In the genomic region with DNA sequence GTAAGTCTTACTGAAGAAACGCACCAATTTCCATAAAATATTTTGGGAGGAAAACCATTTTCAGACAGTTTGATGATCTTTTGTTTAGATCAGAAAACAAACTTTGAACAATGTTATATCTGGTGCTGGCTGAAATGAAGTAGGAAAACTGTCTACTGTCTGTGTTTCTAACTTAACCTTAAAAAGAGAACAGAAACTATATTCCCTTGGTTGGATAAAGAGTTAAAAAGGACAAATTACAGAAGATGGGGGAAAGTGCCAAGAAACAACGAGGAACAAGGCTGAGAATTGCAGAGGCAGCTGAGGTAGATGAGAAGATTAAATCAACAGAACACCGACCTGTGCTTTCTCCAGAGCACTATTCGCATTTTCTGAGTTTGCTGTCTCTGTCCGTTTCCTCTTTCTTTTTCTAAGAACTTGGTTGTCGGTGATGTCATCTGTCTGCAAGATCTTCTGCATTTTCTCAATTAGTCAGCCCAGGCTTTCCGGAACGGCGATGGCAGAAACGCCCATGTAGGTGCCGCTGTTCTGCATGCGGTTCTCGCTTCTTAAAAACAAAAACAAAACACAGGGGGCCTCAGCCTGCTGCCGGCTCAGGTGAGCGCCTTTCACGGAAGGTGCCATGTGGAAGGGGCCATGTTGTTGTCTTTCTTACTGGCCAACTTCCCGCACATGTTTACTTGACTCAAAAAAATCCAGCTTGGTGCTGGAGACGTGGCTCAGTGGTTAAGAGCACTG, we compare ENCODE assay signal across 8 mouse cellular contexts. TPM values are rescaled to one million over a fixed set of nuclear protein-coding genes. Genes with fewer than 3 reads are reported as not detected.
DNase-seq lines count a peak whose midpoint lies in the region; ATAC-seq and TF ChIP-seq lines count a peak whose summit lies in the region.

No protein-coding gene starts in this region.

- no peaks in the 10 kb centered on the region for H3K9me3 ChIP-seq in heart, embryonic 12.5 days (replicated peaks)
- no peaks in the 10 kb centered on the region for H3K9me3 ChIP-seq in lung, embryonic 15.5 days

- 13% methylated on average over 18 of the region's 18 CpGs for WGBS in heart, embryonic 12.5 days
- 11% methylated on average over 18 of the region's 18 CpGs for WGBS in lung, embryonic 15.5 days
- WGBS in spleen, adult 2 months = 4% methylated on average over 18 of the region's 18 CpGs

- peak; percentile 26 for DNase-seq in 3134 (ENCODE audit: extremely low read depth, insufficient read length, low spot score)
- peak; percentile 4 for DNase-seq in c-Kit-positive CD71-positive TER-119-positive erythroid progenitor cells, embryonic 14.5 days (ENCODE audit: low spot score)
- DNase-seq in kidney, postnatal 14 days = peak; percentile 29
- peak; percentile 46 to 67 for DNase-seq in spleen, adult 2 months (ENCODE audit: low read depth in 1 of 2, low spot score in 2 of 2)
- DNase-seq in retina, embryonic 14.5 days (ENCODE audit: low spot score) = no peak

- TF ChIP-seq CTCF in spleen, adult 2 months (IDR thresholded peaks at IDR 0.05; ENCODE audit: extremely low read depth, insufficient read depth, insufficient read length, insufficient replicate concordance) = no peak

- H3K36me3 ChIP-seq in heart, embryonic 12.5 days = no peaks in the 10 kb centered on the region
- no peaks in the 10 kb centered on the region for H3K36me3 ChIP-seq in lung, embryonic 15.5 days
- no peaks in the 10 kb centered on the region for H3K36me3 ChIP-seq in spleen, adult 2 months (ENCODE audit: control insufficient read depth, insufficient read depth, low read length)

- no peak overlapping the region for H3K27ac ChIP-seq in heart, embryonic 12.5 days (ENCODE audit: poor library complexity, severe bottlenecking)
- no peak overlapping the region for H3K27ac ChIP-seq in lung, embryonic 15.5 days
- peak overlapping the region; percentile 51 for H3K27ac ChIP-seq in spleen, adult 2 months (ENCODE audit: insufficient read depth, low read length)

- H3K4me1 ChIP-seq in heart, embryonic 12.5 days (replicated peaks) = no peaks in the 10 kb centered on the region
- H3K4me1 ChIP-seq in lung, embryonic 15.5 days = peaks cover 6% of the 10 kb centered on the region; the same call in 1 of the 2 replicates
- H3K4me1 ChIP-seq in spleen, adult 2 months (ENCODE audit: control insufficient read depth, insufficient read depth, insufficient read length) = no peaks in the 10 kb centered on the region

- H3K4me3 ChIP-seq in heart, embryonic 12.5 days = peak overlapping the region; percentile 28
- H3K4me3 ChIP-seq in lung, embryonic 15.5 days = peak overlapping the region; percentile 15
- H3K4me3 ChIP-seq in spleen, adult 2 months (ENCODE audit: extremely low read depth, insufficient read depth, insufficient read length) = peak overlapping the region; percentile 53

- TF ChIP-seq POLR2A in spleen, adult 2 months (IDR thresholded peaks at IDR 0.05; ENCODE audit: low read depth, low read length) = no peak

- ATAC-seq in CD4-positive, CD25-positive, alpha-beta regulatory T cell, adult 4 months = peak; percentile 98
- ATAC-seq in heart, embryonic 12.5 days (ENCODE audit: insufficient number of reproducible peaks, low FRiP score) = no peak
- no peak for ATAC-seq in lung, embryonic 15.5 days (ENCODE audit: borderline replicate concordance, extremely low read depth, low FRiP score, low TSS enrichment)

- peak overlapping the region; percentile 59 for H3K4me2 ChIP-seq in heart, embryonic 12.5 days
- peak overlapping the region; percentile 44 for H3K4me2 ChIP-seq in lung, embryonic 15.5 days

- no peak overlapping the region for H3K9ac ChIP-seq in heart, embryonic 12.5 days
- H3K9ac ChIP-seq in lung, embryonic 15.5 days = no peak overlapping the region

- H3K27me3 ChIP-seq in heart, embryonic 12.5 days (replicated peaks) = no peaks in the 10 kb centered on the region
- no peaks in the 10 kb centered on the region for H3K27me3 ChIP-seq in lung, embryonic 15.5 days
- no peaks in the 10 kb centered on the region for H3K27me3 ChIP-seq in spleen, adult 2 months (ENCODE audit: control insufficient read depth, insufficient read depth, low read length)

RNA-seq across cellular contexts. Expression of a gene that starts 24.3 kb away (rescaled TPM):
- polyA plus RNA-seq in CD4-positive, CD25-positive, alpha-beta regulatory T cell, adult 4 months (2017; shearing (Covaris generic)) = 1 to 10 TPM; 5.6 to 5.7 TPM
- polyA plus RNA-seq in heart, embryonic 12.5 days (2016; fragmentation: Nextera tagmentation; extraction: Ambion mirVana) = 5.6 and 5.9 TPM in 2 replicates
- polyA plus RNA-seq in lung, embryonic 15.5 days (2015; fragmentation: Nextera tagmentation; extraction: Ambion mirVana) = 0.55 and 0.62 TPM in 2 replicates
- 0.43 and 0.55 TPM in 2 replicates for polyA plus RNA-seq in spleen, adult 2 months (2012; rRNA removed)

RNA-seq across cellular contexts. Expression of a gene that starts 24.8 kb away (rescaled TPM):
- polyA plus RNA-seq in CD4-positive, CD25-positive, alpha-beta regulatory T cell, adult 4 months (2017; shearing (Covaris generic)) = 10 to 100 TPM; 22.1 to 29.0 TPM
- 28.4 TPM in 2 replicates for polyA plus RNA-seq in heart, embryonic 12.5 days (2016; fragmentation: Nextera tagmentation; extraction: Ambion mirVana)
- 13.2 and 15.2 TPM in 2 replicates for polyA plus RNA-seq in lung, embryonic 15.5 days (2015; fragmentation: Nextera tagmentation; extraction: Ambion mirVana)
- polyA plus RNA-seq in spleen, adult 2 months (2012; rRNA removed) = 6.1 and 7.6 TPM in 2 replicates
